Mouse (Mus musculus) olfactory bulb, adult 2 months (tissue): Measurements from ENCODE around the gene Clpb.

Experiments
- CTCF ChIP-seq: fragments of 200-500 bp; IDR thresholded peaks from 2 replicates; pipeline ENCODE4 v1.5.1; 2012; ENCODE audit warnings: low read depth, mild to moderate bottlenecking, low read length, moderate library complexity; ENCODE audit not compliant: insufficient read depth
- POLR2A ChIP-seq: fragments of 200-500 bp; IDR thresholded peaks from 2 replicates; pipeline ENCODE4 v1.6.1; 2012; ENCODE audit warnings: mild to moderate bottlenecking, low read depth, low read length, moderate library complexity; ENCODE audit not compliant: insufficient read depth

- TF ChIP-seq POLR2A (no peak), CTCF (peak; percentile 66)
Measured at GRCm38 (mm10) chr7:101666581-101666980, 3.1 kb downstream of the Clpb start.
